Mouse (Mus musculus) T-helper 1 cell (primary cell): ENCODE results near the gene Pafah2.

Source experiments
- in situ Hi-C: fragments of 300-600 bp; cut with MboI, MseI; formaldehyde crosslinking; loops from one replicate; pipeline ENCODE4 v1.15.1; 2025; ENCODE audit warnings: high pct_unique_total_duplicates

Pafah2 gene

DNA sequence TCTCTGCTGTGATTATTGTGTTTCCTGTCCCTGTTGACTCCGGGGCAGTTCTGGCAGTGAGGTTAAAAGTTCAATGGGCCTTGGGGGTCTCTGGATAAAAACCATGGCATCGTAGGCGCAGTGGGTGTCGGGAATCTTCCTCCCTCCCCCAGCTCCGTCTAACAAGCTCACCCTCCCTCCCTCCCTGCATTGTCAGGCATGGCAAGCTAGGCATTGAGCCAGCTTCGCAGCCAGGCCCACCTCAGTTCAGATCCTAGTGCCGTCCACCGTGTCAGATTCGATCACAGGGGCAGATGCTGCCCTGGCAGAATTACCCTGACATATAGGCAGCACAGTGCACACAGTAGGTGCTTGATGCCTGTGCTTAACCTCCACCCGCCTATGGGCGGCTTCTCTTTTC lies 25.9 kb downstream of the Pafah2 start:
- in situ Hi-C loops, result no loop called here

DNA sequence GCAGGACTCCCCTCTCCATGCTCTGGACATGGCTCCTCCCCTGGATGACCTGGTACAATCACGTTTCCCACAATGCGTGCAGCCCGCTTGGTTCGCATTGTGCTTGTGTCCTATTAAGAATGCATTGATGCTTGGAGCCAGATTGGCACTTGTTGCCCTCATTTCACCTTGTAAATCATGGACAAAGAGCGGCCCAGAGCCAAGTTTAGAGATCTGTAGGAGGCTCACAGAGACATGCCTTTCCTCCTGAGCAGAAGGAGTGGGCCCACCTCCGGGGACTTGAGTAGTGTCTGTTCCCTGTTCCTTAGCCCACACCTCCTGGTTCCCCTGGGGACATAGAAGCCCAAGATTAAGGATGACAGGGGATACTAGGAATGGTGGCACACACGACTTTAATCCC lies 27.8 kb downstream of the Pafah2 start:
- in situ Hi-C loops, result no loop called here

DNA sequence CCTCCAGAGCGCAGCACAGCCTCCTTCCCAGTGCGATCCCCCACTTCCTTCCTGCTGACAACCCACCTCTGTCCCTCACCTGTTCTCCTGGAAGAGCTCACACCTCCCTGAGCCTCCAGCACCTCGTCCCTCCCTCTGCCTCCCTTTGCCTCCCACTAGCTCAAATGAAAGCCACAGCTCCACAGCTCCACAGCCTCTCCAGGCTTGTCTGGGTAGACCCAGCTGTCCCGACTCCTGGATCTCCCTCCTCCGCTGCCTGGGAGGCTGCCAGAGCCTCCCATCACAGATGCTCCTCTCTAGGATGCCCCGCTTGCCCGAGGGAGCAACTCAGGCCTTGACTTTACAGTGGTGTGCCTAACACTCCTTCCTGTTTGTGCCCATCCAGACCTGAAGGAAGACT lies 29.0 kb downstream of the Pafah2 start:
- in situ Hi-C loops, result no loop called here

DNA sequence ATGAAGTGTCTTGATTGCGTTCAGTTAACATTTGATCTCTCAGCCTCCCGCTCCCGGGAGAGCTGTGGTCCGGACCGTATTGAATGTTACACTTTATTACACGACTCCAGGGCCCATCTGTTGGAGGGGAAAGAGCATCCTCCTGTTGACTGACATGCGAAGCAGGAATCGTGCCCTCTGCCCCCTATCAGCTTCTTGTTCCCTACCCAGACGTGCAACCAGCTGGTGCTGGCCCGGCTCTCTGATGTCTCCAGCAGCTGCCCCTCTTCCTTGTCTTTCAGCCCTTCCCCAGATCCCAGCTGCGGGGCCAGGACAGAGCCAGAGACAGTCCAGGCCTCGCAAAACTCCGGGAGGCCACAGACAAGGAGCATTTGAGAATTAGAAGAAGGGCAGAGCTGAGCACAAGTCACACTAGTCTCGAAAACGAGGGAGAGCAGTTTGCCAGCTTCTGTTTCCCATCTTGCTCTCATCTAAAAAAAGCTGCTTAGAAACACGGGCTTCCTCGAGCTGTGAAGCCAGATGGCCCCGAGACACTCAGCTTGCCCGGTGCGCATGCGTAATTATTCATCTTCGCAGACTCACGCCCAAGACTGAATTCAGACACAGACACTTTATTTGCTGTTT lies 34.4 kb downstream of the Pafah2 start:
- in situ Hi-C loops, result no loop called here

DNA sequence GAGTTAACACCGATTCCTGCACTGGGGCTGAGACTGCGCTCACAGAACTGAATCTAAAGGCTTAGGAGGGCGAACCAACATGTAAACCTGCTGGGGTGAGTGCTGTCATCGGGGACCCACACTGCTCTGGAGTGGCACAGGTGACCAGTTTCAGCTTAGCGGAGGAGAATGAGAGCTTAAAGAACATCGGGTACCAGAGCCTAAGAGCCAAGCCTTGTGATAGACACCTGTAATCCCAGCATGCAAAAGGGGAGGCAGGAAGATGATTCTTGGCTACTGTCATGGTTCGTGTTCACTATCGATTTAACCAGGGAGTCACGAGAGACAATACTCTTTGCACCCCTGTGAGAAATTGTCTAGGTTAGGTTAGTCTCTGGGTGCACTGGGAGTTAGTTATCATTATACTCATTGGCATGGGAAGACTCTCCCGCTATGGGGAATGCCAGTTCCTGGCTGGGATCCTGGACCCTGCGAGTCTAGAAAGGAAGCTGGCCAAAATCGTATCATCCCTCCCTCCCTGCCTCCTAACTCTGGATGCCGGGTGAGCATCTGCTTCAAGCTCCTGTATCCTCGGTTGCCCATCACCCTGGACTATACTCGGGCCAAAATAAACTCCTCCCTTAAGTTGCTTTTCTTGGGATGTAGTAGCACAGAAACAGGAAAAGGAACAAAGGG lies 36.7 kb downstream of the Pafah2 start:
- in situ Hi-C loops, result no loop called here

DNA sequence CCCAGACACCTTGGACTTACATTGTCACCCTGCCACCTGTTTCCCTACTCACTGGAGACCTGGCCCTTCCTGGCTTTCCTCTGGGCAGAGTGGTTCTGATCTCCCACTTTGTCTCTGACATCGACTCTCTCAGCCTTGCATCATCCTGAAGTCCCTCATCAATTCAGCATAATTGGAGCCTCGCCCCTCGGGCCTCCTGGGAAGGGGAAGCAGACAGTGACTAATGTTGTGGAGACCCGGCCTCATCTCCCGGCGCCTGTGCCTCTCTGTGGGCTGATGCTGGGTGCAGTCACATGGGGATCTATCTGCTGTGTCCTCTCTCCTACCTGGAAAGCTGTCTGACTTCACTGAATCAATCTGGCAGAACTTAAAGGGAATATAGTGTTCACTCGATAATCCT lies 40.1 kb downstream of the Pafah2 start:
- in situ Hi-C loops, result no loop called here

DNA sequence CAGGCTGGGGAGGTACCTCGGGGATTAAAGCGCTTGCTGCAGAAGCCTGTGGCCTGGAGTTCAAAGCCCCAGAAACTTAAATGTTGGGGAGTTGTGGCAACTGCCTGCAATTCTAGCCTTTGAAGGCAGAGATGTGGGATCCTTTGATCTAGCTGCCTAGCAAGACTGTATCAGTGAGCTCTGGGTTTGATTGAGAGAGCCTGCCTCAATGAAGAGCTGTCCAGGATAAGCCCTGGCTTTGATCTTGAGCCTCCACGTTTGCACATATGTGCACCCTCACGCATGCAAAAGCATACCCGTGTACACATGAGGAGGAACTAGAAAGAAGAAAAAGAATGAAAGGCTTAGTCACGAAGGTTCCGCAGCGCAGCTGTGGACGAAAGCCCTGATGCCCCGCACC lies 40.5 kb downstream of the Pafah2 start:
- in situ Hi-C loops, result no loop called here

DNA sequence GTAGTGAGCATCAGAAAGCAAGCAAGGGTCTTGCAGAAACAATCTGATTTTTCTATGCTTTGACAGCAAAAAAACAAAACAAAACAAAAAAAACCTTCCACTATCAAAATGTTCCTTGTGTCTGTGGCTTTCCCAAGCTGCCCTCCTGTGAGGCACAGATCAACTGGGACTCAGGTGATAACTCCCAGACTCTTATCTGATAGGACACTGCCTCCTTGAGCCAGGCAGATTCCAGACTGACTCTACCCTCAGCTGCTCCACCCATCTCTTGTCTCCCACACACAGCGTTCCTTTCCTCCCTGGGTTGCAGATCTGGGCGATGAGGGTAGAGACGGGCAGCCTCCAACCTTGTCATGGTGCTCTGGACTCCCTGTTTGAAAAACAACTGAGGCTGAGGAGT lies 43.0 kb downstream of the Pafah2 start:
- in situ Hi-C loops, result no loop called here

DNA sequence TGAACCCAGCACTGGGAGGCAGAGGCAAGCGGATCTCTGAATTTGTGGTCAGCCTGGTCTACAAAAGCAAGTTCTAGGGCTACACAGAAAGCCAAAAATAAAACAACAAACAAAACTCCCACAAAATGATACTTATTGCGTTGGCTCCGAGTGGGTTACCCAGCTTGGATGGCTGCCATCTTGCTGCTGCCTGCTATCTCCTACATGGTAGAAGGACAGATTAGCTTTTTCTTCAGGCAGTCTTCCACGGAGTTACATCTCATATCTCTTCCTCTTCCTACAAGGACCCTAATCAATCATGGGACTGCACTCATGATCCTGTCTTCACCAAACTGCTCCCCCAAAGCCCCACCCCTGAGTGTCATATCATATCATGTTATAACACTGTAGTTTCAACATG lies 43.8 kb downstream of the Pafah2 start:
- in situ Hi-C loops, result no loop called here

DNA sequence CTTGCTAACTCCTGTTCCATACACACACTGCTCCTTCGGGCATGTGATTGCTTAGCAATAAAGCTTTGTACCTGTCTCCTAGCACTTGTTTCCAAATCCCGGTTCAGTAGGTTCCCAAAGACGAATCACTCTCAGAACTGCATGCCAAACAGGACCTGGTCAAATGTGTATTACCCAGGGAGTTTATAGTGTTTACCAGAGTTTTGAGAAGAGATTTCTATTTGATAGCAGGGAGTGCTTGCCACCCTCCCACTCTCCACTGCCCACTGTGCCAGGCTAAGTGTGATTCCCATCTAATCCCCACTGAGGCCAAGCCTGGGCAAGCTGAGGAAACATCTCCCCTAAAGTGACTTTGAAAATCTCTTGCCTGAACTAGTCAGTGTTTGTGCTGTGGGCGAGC lies 46.1 kb downstream of the Pafah2 start:
- in situ Hi-C loops, result no loop called here

DNA sequence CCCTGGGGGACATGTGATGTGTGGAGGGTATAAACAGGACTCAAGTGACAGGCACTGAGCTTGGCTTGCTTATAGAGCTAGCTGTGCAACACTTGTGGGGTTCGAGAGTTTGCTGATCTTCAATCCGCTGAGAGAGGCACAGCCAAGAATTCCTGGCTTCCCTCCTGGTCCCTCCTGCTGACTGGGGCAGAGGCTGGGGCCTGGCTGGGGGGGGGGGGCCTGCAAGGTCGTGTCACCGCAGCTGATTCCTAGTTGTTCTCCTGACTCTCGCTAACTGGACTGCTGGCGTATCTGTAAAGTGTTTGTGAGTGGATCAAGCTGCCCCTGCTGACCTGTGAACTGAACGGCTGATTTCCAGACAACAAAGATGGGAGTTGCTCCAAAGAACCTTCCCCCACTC lies 47.5 kb downstream of the Pafah2 start:
- in situ Hi-C loops, result no loop called here

DNA sequence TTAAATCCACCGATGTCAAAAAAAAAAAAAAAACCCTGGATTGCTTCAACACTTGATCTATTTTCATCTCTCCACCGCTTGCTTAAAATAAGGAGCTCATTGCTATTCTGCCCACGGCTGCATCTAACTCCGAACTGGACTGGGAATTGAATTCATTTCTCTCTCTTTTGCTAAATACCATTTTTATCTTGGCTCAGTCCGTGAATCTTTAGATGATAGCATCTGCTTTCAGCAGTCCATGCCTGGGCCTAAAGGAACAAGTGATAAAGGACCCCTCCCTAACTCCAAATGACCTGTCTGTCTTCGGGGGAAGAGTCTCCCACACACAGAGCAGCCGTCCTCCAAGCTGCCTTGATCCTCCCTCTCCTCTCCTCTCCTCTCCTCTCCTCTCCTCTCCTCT lies 48.8 kb downstream of the Pafah2 start:
- in situ Hi-C loops, result no loop called here

DNA sequence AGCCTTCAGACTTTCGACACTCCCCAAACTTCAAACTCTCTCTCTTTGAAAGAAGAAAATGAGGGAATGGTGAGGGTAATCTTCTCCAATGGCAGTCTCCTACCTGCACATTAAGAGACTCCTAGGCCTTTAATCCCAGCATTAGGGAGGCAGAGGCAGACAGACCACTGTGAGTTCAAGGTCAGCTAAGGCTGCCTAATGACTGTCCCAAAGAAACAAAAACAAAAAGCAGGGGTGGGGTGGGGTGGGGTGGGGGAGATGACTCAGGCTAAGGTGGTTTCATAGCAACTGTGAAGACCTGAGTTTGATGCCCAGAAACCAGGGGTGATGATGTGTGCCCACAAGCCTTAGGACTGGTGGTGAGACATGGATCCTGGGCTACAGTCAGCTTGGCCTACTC lies 49.4 kb downstream of the Pafah2 start:
- in situ Hi-C loops, result no loop called here

DNA sequence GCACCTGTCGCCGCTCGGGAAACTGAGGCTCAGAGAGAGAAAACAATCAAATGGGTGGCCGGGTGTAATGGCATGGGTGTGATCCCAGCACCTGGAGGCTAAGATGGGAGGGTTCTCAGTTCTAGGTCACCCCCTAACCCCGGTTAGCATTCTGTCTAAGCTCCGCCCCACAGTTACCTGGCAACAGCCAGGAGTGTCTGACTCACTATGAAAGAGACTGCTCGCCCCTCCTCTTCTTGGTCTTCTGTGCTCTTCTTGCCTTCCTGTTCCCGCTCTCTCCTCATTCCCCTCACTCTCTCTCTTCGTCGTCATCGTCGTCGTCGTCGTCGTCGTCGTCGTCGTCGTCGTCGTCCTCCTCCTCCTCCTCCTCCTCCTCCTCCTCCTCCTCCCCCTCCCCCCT lies 51.8 kb downstream of the Pafah2 start:
- in situ Hi-C loops, result no loop called here

DNA sequence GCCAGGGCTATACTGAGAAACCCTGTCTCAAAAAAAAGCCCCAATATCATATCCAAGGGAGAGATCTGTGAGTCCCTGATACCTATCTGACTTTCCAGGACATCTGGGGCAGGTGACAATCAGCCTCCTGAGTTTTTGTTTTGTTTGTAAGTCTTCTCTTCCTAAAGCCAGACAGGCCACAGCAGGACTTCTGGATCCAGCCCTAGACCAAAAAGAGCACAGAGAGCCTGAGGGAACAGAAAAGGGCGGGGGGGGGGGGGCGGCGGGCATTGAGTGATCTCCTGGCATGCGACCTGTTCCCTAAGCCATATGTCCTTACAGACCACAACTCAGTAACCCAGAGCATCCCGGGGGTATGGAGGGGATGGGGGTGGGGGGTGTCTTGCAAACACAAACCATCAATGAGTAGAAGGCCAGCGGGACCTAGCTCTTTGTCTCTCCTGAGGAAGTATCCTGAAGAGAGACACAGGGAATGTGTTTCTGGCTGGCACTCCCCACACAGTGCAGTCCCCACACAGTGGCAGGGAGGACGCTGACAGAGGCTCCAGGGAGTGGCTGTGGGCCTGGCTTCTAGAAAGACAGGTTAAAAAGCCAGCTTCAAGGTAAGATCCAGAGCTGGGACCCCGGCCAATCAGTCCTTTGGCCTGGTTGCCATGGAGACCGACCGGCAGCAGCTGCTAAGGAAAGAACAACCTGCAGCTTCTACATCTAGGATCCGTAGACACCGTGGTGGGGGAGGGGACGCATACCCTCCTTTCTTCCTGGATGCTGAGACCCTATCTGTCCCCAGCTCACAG lies 53.7 kb downstream of the Pafah2 start:
- in situ Hi-C loops, result no loop called here

DNA sequence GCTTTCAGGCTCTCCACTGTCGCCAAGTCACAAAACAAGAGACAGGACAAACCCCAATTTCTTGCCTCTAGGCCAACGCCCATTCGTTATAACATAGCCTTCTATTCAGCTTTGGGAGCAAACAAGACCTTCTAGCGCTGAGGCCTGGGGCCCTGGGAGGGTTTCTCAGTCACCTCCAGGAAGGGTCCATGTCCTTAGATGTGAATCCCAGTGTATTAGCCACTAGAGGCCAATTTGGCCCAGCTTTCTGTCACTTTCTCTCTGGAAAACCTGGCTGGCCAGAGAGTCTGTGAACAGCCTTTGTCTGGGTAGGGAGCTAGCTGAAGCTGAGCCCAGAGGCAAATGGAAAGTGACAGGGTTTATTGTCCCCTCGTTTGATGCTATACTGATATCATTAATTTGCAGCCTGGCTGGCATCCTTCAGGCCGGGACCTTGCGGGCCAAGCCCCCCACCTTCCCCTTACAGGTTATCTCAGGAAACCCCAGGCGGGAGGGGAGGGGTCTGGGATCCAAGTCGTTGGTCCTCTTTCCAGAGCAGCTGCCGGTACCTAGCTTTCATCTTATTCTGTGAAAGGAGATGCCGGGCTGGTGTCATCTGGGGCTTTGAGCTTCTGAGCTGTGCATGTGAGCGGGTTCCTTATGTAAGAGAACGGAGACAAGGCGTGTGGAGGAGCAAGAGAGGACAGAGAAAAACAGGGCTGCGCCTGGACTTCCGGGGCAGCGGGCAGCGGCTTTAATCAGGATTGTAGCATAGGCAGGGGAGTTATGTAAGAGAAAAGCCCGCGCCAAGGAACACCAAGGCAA lies 54.5 kb downstream of the Pafah2 start:
- in situ Hi-C loops, result no loop called here

DNA sequence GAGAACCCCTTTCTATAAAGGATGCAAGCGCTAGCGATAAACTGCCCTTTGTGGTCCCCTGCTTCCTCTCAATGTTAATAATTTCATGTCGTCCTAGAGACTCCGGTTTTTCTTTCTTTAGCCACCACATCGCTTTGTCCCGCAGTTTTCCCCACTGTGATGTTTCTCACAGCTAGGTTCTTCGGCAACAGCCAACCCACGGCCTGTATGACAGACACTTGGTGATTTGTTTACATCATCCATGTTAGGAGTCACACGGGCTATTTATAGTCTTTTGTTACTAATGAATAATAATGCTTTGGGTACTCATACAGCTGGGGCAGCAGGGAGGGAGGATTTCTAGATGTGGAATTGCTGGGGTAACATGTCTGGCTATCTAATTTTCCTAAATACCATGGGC lies 55.4 kb downstream of the Pafah2 start:
- in situ Hi-C loops, result no loop called here

DNA sequence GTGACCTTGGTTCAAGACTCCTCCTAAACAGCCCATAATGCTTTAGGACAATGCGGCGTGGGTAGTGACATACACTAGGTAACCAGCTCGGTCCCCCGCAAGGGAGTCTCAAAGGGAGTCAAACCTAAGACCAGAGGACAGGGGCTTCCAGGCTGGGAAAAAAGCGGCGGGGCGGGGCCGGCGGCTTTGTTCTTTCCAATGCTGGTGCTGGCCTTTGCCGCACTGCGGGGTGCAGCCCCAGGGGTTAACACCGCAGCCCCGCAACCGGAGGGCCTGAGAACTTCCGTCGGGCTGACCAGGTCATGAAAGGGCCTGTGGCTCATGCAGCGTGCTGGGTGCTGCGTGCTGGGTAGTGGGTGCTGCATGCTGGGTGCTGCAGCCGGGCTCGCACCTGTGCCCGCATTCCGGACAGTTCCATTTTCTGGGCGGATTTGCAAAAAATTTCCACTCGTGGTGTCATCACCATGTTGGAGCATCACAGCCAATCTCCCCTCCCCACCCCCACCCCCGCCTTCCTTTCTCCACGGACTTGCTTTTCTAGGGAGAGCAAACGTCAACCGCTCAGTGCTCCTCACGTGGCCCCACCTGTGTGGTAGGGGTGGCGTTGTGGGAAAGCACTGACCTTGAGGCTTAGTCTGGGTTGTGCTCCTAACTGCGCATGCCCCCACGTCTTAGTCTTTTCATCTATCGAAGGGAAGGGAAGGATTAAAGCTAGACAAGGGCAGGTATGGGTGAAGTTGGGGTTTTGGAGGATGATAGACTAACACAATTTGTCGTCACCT lies 57.7 kb downstream of the Pafah2 start:
- in situ Hi-C loops, result no loop called here

DNA sequence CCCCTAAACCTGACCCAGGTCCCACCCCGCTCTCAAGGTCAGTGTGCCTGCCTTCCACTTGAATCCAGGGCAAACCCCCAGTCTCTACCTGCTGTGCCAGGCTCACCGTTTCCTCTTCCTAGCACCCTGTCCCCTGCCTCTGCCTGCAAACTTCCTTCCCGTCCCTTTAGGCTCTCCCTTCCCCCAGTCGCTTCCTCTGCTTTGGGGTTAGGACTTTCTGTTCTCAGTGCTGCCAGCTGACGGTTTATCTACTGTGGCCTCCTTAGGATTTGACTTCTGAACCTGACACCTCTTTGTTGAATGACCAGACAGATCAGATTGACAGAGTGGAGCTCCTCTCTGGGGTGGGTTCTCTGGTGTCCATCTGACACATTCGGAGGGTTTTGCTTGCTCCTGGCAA lies 59.2 kb downstream of the Pafah2 start:
- in situ Hi-C loops, result no loop called here

DNA sequence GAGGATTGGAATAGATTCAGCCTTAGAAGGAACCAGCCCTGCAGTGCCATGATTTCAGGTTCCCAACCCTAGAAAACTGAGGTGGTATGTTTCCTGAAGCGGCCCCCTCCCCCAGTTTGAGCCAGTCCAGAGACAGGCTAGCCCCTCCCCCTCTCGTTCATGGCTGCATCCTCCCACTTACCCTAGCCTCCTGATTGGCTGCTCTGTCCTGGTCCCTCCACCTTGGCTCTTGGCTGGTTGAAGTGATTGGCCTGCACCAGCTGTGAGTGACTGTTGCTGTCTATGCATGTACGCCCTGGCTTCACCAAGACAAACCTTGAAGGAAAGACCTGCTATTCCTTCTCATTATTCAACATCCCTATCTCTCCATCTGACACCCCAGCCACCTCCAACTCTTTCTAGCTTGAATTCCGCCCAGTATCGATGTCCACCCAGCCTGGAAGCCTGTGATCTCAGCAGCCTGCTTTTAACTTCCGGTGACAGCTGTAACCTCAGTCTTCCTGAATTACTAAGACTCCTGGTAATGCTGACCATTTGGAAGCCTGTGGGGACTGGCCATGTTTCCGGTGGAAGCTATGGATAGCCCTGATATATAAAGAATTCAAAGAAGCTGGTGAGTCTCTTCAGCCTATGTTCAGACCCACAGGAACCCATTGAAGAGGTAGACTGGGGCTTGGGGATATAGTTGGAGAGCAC lies 61.2 kb downstream of the Pafah2 start:
- in situ Hi-C loops, result no loop called here

DNA sequence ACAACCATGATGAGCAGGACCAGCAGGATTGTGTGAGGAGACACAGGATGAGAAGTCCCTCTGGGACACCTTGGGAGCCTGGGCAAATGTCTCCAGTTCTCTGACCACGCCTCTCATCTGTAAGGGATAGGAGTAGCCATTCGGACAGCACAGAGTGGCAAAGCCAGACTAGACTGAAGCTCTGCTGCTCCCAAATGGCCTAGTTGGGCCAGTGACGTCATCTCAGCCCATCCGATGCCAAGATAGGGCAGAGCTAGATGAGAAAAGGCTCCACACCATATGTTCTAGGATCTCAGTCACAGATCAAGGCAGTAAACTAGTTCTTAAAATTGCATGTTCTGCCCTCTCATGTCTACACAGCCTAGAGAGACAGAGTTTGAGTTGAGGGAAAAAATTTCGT lies 62.7 kb downstream of the Pafah2 start:
- in situ Hi-C loops, result no loop called here
